Mouse (Mus musculus) Patski (cell line): Measurements from ENCODE around the gene N4bp3. TPM values are rescaled to one million over a fixed set of nuclear protein-coding genes. Genes with fewer than 3 reads are reported as not detected.

Experiments used
- ATAC-seq: fragments of 100-300 bp; one replicate; pipeline ENCODE4 v1.8.0; 2021
- CTCF ChIA-PET: fragments of 350-600 bp; sonication (Branson Sonifier 250); formaldehyde crosslinking; loops from one replicate; lab custom pipeline; 2022; ENCODE audit warnings: inconsistent platforms; lab: Charles Lee
- POLR2A ChIA-PET: fragments of 350-600 bp; sonication (Branson Sonifier 250); formaldehyde crosslinking; loops from one replicate; lab custom pipeline; 2022; ENCODE audit warnings: antibody characterized with exemption, inconsistent platforms; lab: Charles Lee
- DNase-seq: peaks from one replicate; pipeline ENCODE4 v3.0.0-alpha.2; 2011; ENCODE audit warnings: low read depth, low spot score
- H3K27me3 ChIP-seq: fragments of 371-371 bp; one replicate; pipeline ENCODE4 v1.5.1; 2021
- CTCF ChIP-seq: fragments of 100-300 bp; IDR thresholded peaks from one replicate; pipeline ENCODE4 v1.5.1; 2021
- in situ Hi-C: fragments of 300-500 bp; cut with MboI; formaldehyde crosslinking; loops from 3 replicates; pipeline ENCODE4 v1.11.1; 2018; ENCODE audit warnings: low pct_unique_long_range_greater_than_20kb, mixed read lengths
- polyA plus RNA-seq: library from polyadenylated mRNA; unstranded; gene quantifications from one replicate; pipeline ENCODE4 v1.2.3, GENCODE M21; 2021

Gene N4bp3
- polyA plus RNA-seq, 1 experiment from 2014 or later = 25.0 TPM

DNA sequence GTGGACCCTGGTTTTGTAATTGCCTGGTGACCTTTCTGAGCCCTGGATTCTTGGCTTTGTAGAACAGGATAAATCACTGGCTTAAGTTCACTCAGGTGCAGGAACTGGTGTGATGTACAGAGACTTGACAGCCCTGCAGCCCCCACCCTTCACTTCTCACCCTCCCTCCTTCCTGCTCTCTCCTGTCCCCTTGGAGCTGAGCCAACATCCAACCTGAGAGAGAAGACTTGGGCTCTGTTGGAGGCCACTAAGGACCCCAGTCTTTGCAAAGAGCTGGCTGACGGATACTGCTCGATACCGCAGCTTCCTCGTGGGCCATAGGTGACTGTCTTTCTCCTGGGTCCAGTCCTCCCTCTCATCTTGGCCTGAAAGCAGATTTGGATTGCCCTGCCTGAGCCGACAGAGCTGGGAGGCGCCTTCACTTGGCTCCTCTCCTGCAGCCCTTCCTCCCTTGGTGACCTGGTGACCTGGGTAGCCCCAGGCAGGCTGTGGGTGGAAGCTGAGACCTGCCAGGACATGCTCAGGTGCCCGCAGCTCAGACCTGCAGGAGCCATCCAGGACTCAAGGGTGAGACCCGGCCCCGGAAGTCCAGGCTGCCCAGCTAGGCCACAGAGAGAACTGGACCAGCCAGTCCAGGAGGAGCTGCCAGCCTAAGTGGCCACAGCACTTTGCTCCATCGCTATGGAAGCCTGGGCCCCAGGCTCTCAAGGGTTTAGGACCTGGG is 6.3 kb upstream of the N4bp3 start:
- POLR2A ChIA-PET = no interaction called here
- in situ Hi-C loops = no loop called here
- H3K27me3 ChIP-seq = no peaks in the 10 kb centered on the region
- DNase-seq (no peak), ATAC-seq (peak; percentile 12)
- TF ChIP-seq CTCF = no peak
- CTCF ChIA-PET = interaction anchor here (0.8 to 1.0 kb wide), 2 partner anchors 25 kb away, joined by 3 read pairs; no protein-coding TSS in a partner anchor

DNA sequence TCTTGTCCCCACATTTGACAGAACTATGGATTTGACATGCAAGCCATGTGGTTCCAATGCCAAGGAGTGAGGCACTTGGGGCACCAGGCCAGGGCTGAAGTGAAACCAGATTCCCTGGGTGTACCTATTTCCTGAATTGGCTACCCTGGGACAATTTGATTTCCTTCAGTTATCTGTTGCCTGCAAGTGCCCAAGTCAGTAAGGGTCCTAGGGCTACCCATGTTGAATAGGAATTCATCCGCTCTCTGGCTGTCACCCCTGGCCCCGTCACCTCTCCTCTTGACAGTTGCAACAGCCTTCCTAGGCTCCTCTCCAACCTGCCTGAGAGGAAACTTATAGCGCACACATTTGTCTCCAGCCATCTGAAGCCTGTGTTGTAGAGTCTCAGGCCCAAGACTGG is 4.2 kb upstream of the N4bp3 start:
- ChIA-PET CTCF (interaction anchor here (0.9 kb wide), 1 partner anchor 32 kb away, joined by 3 read pairs; no protein-coding TSS in a partner anchor), POLR2A (no interaction called here)
- TF ChIP-seq CTCF = no peak
- H3K27me3 ChIP-seq = no peaks in the 10 kb centered on the region
- in situ Hi-C loops = no loop called here
- ATAC-seq (no peak), DNase-seq (no peak)

DNA sequence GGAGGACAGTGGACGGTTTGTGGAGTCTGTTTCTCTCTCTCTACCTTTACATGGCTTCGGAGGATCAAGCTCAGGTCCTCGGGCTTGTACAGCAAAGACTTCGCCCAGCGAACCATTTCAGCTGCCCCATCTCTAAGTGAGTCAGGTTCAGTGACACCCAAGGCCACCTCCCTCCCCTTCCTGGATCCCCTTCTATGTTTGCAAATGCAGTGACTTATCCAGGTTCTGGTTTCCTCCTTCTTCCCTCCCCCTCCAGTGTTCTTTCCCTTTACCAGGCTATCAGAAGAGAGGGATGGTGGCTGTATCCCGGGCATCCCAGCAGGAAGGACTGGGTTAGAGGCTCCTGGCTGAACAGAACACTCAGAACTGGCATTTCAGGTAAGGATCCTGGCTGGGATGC is 3.1 kb upstream of the N4bp3 start:
- no peak for ATAC-seq
- ChIA-PET CTCF (interaction anchor here (1.2 kb wide), 1 partner anchor 47 kb away, joined by 3 read pairs; the partner anchor contains the start of gene Hnrnpab), POLR2A (interaction anchor here (0.6 kb wide), 1 partner anchor 1294 kb away, joined by 3 read pairs; no protein-coding TSS in a partner anchor)
- no peaks in the 10 kb centered on the region for H3K27me3 ChIP-seq
- in situ Hi-C loops = no loop called here
- TF ChIP-seq CTCF = no peak
- no peak for DNase-seq

DNA sequence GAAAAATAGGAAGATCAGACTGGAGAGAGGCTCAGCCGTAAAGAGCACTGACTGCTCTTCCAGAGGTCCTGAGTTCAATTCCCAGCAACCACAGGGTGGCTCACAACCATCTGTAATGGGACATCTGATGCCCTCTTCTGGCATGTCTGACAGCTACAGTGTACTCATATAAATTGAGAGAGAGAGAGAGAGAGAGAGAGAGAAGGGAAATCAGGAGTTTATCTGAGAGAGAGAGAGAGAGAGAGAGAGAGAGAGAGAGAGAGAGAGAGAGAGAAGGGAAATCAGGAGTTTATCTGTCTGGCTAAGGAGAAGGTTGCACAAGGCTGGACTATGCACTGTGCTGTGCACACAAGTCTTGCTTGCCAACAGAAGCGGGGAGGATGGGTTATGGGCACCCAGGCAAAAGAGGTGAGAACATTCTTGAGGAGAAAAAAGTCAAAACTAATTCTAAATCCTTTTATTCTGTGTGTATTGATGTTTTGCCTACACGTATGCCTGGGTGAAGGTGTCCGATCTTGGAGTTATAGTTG is 2.3 kb upstream of the N4bp3 start:
- CTCF ChIA-PET = interaction anchor here (1.2 kb wide), 1 partner anchor 46 kb away, joined by 3 read pairs; the partner anchor contains the start of gene Hnrnpab
- TF ChIP-seq CTCF = no peak
- H3K27me3 ChIP-seq = no peaks in the 10 kb centered on the region
- in situ Hi-C loops = no loop called here
- POLR2A ChIA-PET = interaction anchor here (0.6 to 1.5 kb wide), 2 partner anchors 10 to 1293 kb away, joined by 3 read pairs; no protein-coding TSS in a partner anchor
- ATAC-seq (no peak), DNase-seq (no peak)

DNA sequence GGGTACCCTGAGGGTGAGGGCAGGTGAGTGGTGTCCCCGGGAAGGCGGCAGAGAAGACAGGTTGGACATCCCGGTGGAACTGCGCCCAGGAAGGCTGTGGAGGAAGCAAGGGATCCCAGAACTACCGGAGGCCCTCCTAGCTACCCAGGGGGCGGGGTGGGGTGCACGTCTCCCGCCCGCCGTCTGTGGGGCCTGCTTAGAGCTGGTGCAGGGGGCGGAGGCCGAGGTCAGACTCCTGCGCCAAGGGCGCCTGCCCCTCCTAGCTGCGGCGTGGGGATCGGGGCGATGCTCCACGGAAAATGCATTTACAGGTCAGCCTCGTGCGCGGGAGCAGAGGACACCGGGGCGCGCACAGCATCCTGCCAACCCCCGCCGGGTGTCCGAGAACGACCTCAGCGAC is 381 bp downstream of the N4bp3 start:
- no peak for TF ChIP-seq CTCF
- DNase-seq = no peak
- in situ Hi-C loops = no loop called here
- no peaks in the 10 kb centered on the region for H3K27me3 ChIP-seq
- ChIA-PET POLR2A (interaction anchor here (1.0 to 2.6 kb wide), 5 partner anchors 9 to 23 kb away, joined by 4 to 13 read pairs (median 9); partner anchors contain the start of gene Rmnd5b), CTCF (interaction anchor here (1.0 to 1.6 kb wide), 2 partner anchors 18 to 31 kb away, joined by 5 read pairs; no protein-coding TSS in a partner anchor)
- ATAC-seq = peak; percentile 20

DNA sequence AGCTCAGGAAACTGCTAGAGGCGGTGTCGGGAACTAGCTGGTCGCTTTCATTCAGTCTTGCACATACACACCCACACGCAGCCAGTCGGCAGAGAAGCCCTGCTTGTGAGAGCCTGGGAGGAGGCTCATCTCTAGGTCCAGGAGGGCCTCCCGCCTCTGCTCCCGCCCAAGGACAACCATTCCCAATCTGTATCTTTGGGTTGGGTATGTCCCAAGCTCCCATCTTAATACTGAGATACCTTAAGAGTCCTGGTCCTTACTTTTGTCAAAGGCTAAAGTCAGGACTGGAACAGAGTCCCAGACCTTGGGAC is 798 bp downstream of the N4bp3 start:
- ChIA-PET CTCF (interaction anchor here (1.6 kb wide), 1 partner anchor 18 kb away, joined by 5 read pairs; no protein-coding TSS in a partner anchor), POLR2A (interaction anchor here (1.6 to 2.6 kb wide), 3 partner anchors 14 to 24 kb away, joined by 9 to 13 read pairs (median 10); partner anchors contain the start of gene Rmnd5b)
- ATAC-seq = no peak

DNA sequence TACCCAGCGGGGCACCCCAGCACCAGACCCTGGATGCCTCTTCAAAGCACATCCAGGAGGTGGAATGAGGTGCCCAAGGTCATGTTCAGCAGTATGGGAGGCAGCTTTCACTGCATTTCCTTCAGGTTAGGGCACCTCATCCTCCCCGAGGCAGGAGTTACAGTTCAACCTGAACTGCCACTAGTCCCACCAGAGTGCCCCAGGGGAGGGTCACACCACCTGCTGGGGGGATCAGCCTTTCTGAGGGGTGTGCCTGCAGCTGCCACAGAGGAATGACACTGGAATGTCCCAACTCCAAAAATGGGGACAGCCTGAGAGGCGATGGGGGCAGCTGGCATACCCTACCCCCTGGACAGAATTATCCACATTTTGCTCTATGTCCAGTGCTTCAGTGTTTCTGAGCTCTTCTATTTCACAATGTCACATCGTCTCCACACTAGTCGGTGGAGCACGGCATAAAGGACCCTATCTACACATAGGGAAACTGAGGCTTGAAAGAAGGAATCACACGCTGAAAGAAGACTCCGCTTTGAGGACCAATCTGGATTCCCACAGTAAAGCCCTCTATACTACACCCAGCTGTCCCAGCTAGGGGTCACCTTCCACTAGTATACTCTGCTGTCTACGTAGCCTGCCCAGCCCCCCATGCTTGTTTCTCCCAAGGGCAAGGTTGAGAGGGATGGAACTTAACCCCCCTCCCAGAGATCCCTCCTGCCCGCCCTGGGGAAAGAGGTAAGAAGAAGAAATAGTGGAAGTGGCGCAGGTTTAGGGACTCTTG is 1.3 kb downstream of the N4bp3 start:
- POLR2A ChIA-PET = interaction anchor here (0.7 to 2.6 kb wide), 3 partner anchors 13 to 17 kb away, joined by 3 to 13 read pairs (median 9); partner anchors contain the start of gene Rmnd5b
- DNase-seq (no peak), ATAC-seq (no peak)
- CTCF ChIA-PET = interaction anchor here (1.6 kb wide), 1 partner anchor 17 kb away, joined by 5 read pairs; no protein-coding TSS in a partner anchor
- no peak for TF ChIP-seq CTCF
- H3K27me3 ChIP-seq = no peaks in the 10 kb centered on the region
- in situ Hi-C loops = no loop called here

More for the DNA sequence above, 798 bp downstream of the N4bp3 start:
- no peak for TF ChIP-seq CTCF
- H3K27me3 ChIP-seq = no peaks in the 10 kb centered on the region
- in situ Hi-C loops = no loop called here
- no peak for DNase-seq

DNA sequence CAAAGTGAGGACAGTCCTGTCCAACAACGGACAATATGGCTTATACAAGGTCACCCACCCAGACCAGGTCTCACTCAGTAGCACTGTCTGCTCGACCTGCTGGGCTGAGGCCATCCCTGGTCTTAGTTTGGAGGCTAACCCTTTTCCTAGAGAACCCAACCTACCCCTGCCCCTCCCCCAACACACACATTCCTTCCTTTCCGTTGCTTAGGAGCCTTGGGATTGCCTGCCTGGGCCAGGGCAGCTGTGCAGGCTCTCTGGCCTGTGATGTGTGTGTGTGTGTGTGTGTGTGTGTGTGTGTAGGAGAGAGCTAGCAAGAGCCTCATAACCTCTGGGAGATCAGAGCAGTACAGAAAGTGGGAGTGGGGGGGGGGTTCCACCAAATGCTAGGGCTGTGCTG is 2.1 kb downstream of the N4bp3 start:
- POLR2A ChIA-PET = interaction anchor here (0.7 to 2.2 kb wide), 2 partner anchors 13 to 14 kb away, joined by 3 to 13 read pairs; partner anchors contain the start of gene Rmnd5b
- in situ Hi-C loops = no loop called here
- CTCF ChIA-PET = interaction anchor here (1.6 kb wide), 1 partner anchor 16 kb away, joined by 5 read pairs; no protein-coding TSS in a partner anchor
- TF ChIP-seq CTCF = no peak
- H3K27me3 ChIP-seq = no peaks in the 10 kb centered on the region
- ATAC-seq = no peak
- no peak for DNase-seq

DNA sequence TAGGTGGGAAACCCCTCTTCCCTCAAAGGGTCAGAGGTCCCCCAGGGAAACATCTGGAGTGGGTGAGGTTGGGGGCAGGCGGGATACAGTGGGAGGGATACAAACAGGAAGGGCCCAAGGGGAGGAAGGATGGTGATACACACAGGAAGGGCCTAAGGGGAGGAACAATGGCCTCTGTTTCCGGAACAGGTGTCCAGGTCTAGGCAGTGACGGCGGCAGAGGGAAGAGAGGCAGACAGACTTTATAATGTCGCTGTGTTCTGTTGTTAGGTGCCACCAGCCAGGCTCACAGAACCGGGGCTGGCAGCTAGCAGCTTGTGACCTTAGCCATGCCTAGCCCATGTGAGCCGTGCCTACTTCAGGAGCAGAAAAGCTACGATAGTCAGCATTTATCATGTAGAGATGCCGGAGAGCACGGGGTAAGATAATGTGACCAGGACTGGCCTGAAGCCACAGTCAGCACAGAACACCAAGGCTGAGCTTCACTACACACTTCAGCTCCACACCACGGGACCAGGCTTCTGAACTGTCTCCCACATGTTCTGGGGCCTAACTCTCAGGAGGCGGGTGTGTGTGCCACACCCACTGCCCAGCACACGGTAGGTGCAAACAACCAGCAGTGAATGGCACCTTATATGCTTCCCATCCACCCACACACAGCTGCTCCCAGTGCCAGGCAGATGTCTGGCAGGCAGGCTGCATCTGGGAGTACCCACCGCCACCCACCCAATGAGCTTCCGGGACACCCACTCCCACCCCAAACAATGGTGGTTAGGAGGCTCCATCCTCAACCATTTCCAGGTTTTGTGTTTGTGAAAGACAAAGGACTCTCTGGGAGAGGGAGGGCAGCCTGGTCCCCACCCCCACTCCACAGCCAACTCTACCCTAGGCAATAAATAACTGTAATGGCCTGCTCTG is 3.6 kb downstream of the N4bp3 start:
- no peak for ATAC-seq
- in situ Hi-C loops = no loop called here
- no peaks in the 10 kb centered on the region for H3K27me3 ChIP-seq
- DNase-seq = no peak
- CTCF ChIA-PET = interaction anchor here (0.9 kb wide), 1 partner anchor 11 kb away, joined by 4 read pairs; the partner anchor contains the start of gene Rmnd5b
- POLR2A ChIA-PET = interaction anchor here (0.9 to 1.3 kb wide), 2 partner anchors 9 to 12 kb away, joined by 3 read pairs; no protein-coding TSS in a partner anchor
- TF ChIP-seq CTCF = no peak
